Mouse (Mus musculus) gastrocnemius, adult 8-10 months (tissue): ENCODE results near the gene Cd93. TPM values are rescaled to one million over a fixed set of nuclear protein-coding genes. Genes with fewer than 3 reads are reported as not detected.

ENCODE experiments used
- DNase-seq, 2 experiments: peaks; one replicate each; pipeline ENCODE4 v3.0.0; 2022; ENCODE audit warnings: low spot score in 2 of 2
- total RNA-seq, 4 experiments: library from RNA; stranded (reverse); gene quantifications; 2 replicates each; pipeline ENCODE4 v1.2.4; 2022

Cd93 gene
- 10 to 100 TPM in 1 of 4 experiments, 1 to 10 TPM in 3; 7.4 to 12.5 (median 8.8) TPM for total RNA-seq

DNA sequence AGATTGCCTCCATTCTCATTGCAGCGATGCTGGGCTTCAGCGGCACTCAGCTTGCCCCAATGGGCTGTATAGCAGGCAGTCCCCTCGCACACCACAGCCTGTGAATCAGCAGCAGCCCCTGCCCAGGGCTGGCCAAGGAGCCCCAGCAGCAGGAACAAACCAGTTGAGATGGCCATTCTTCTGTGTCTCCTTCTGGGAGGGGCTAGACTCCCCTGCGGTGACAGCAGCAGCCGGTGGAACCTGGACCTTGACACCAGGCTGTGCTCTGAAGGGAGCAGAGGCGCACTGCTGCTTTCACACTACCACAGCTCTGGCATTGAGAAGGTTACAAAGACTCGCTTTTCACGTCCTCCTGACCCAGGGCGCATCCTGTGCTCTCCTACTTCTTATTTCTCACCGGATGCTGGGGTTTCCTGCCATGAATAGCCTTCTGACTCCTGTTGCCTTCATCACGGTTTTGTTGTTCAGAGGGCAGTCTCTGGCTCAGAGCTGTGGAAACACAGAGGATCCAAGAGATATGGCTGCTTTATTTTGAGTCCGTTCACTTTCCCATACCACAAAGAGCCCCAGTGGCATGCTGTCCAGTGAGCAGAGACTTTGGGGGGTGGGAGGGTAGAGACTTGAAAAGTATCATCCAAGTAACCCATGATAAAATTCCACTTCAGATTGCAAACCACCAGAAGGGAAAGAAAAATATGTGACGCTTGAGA, at the start of gene Cd93:
Gene Cd93 (minus strand): TSS at position 315 of the 710 bp plus-strand sequence.
- DNase-seq, result no peak

DNA sequence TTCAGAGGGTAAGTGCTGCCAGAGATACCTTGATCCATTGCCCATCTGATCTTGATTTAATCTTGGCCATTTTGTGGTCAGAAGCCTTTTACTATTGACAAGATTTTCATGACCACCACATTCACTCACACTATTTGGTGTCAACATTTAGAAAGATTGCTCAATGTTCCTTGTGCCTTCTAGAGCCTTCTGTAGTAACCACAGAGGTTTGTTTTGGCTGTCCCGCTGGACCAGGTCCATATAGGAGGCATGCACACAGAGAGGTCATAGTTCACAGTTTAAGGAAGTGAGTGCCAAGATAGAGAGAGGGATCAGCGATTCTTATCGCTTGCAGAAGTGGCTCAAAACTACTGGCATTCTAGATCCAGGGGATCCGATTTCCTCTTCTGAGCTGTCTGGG, 48.7 kb upstream of the Cd93 start:
- DNase-seq, result no peak

DNA sequence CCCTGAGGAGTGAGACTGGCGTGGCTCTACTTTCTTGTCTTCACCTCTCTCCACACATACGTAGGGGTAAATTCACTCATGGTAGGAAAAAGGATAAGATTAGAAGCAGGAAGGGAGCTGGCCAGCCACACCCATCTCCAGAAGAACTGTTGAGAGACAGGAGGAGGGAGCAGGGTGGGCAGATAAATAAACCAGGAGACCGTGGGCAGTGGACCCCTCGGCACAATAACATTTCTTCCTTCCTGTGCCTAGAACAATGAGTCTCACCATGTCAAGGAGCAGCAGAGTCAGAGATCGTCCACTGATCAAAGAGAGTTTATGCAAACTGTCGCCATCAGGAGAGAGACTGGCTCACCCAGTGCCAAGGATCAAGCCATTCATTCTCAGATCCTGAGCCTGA, 46.8 kb upstream of the Cd93 start:
- DNase-seq, result no peak

DNA sequence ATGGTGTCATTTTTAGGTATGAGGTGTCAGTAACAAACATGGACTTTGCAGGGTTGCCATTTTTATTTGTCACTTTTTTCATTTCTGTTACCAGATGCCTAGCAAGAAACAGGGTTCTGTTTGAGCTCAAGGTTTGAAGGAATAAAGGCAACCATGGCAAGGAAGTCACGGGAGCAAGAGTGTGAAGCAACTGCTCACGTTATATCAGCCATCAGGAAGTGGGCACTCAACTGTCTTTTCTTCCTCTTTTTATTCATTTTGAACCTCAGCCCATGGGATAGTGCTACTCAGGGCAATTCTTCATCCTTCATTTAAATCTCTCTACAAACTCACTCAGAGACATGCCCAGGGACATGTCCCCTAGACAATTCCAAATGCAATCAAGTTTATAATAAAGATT, 45.5 kb upstream of the Cd93 start:
- DNase-seq, result no peak

DNA sequence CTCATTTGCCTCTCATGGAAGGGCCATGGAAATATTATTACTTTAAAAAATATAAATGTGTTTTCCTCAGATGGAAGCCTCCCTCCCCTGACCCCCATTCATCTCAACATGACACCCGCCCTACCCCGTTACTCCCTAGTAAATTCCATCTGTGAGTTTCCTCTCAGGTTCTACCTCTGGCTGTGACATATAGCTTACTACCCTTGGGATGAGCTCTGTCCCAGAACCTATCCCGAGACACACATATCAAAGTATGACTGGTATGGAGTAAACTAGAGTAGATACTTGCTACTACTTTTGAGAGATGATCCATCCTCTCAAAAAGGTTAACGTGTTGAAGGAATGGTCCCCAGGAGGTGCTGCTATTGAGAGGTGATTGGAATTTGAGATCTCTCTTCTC, 42.2 kb upstream of the Cd93 start:
- no peak for DNase-seq

DNA sequence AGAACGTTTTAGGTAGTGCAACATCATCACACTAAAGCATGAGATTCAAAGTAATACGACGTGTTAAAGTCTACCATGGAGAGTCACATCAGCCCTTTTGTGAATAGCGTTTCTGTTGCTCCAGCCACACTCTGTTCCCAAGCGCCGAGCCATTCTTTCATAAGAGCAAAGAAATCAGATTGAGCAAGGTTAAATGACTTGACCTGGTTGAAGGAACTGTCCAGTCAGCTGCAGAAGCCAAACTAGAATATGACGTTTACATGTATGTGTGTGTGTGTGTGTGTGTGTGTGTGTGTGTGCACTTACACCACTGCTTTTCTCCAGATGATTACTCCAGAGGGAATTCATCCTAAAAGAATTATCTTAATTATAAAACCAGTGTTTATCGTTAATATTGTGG, 37.0 kb upstream of the Cd93 start:
- no peak for DNase-seq

DNA sequence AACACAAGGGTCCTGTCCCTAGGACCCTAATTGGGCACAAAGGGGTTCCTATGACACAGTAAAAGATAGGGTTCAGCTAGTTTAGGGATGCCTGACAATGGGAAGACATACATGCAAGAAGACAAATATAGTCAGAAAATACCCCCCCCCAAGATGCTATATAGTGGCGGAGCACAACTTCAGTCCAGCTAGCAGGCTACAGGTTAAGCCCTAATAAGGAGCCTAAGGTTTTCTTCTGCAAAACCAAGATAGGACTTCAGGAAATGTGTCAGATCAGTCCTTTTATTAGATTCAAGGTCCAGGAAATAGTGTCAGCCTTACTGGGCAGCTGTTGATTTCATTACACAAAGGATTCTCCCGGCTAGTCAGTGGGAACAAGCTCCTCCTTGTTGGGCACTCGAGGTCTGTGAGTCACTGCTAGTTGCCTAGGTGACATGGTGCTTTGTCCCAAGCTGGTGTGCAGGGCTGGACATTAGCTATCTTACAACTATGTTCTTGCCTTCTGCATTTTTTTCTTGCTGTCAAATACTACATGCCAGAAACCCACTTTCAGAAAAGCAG, 34.9 kb upstream of the Cd93 start:
- DNase-seq, result peak; percentile 61 to 62

DNA sequence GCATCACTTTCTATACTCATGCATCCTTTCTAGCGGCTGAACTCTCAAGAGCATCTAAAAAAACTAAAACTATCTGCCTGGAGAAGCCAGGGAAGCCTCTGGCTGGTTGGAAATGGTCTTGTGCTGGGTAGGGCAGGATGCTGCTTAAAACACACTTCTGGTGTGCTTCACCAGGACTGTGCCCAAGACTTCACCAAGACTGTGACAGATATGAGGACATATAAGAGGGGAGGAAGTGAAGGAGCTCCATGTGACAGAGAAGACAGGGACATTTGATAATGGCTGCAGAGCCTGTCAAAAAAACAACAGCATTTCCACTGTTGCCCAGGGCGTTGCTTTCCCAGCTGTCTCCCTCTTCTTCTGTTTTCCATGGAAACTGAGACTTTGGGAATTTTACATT, 34.0 kb upstream of the Cd93 start:
- DNase-seq, result no peak

DNA sequence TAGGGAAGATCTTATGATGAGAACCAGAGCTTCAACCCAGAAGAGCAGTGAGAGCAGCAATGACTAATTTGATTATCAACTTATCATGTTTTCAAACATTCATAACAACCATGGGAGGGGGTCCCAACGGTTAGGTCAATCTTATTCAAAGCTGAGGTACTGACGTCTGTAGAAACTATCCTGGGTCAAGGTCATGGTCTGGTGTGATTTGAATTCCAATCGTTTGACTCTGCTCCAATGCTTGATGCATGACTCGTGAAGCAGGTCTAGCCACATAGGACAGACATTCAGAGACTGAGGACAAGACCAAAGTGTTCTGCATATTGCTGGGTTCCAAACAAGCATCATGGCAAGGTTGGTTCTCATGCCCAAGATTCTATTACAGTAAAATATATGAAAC, 33.2 kb upstream of the Cd93 start:
- no peak for DNase-seq

DNA sequence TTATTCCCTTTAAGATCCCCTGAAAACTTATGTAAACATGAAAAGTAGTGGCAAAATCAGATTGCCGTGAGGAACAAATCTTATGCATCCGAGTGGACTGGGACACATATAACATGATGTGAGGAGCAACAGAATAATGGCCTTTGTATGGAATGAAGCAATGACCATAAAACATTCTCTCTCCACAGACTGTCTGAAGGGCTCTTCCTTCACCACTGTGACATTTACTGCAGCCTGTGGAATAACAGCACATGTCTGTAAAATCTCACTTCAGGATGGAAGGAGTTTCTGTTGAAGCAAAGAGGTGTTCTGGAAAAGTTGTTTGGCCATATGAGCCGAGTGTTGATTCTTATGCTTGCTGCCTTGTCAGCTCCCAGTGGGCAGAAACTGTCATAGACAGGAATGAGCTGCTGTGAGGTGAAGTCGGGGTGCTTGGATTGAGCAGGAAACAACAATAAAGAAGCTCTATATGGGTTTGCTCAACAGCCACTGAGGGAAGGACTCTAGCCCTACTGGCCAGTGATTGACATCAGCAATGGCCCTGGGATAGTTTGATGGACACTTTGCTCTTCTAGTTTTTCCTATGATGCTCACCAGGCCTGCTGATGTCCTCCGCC, 32.6 kb upstream of the Cd93 start:
- no peak for DNase-seq

DNA sequence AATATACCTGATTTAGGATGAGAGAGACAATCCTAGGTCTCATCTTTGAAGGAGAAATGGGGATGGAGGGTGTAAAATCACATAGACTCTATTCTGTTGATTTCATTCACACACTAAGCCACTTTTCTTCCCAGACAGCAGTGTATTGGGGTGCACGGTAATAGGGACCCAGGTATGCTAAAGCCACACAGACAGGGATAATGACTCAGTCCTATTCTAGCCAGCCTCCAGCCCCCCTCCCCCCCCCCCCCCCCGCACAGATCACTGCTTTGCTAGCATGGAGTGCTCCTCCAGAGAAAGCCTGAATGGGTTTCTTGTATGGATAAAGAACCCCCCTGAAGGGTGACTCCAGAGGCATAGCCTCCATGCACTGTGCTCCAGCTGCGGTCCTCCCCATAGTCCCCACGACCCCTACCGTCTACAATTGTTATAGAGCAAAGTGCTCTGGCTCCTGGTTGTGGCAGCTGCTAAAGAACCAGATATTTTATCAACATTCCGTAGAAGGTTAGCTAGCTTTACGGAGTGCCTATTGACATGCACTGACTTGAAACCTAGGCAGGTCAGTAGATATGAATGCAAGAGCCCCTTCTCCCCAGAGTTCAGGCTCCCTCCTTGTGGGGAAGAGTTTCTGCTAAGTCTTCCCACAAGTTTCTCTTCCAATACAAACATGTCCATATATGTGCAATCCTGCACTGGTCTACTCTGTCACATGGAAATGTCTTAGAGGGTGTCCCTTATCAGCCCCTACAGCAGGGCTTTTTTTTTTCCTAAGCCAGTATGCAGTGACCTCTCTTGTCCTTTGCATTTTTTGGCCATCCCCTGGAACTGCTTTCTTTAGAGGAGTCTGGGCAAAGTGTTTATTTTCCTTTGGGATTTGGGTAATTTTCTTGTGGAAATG, 26.2 kb upstream of the Cd93 start:
- DNase-seq, result no peak

DNA sequence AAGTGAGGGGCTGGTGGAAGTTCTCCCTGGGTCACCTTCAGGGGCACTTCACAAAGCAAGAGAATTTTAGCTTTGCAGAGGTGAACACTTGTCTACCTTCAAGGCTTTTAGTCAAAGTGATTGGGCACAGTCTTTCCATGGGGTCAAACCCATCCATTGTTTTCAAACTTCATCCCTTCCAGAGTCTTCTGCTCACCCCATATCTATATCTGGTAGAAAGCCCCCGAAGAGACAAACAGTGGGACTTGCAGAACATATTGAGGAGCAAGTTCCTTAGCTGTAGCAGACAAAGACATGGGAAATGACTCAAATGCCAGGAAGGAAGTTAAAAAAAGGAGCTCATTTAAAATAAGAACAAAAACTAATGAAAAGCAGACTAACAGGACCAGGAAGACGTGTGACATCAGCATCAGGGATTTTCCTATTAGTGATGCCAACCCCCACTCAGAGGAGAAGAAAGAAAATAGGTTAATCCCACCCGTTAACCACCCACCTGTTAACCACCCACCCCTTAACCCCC, 24.6 kb upstream of the Cd93 start:
- no peak for DNase-seq

DNA sequence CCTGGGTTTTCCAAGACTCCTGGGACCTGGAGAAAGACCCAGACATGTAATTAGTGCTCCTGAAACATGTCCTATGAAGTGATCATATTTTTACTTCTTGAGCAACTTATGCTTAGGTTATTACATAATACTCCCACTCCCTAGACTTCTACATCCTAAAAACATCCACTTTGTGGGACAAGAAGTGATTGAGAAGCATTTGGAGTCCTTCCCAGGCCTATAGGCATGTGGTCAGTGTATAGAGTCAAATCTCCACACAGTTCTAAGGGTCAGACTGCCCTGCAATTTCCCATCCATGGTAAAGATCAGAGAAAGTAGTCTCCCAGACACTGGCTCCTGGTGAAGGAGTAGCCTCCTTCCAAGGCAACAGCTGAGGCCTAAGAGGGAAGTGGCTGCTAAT, 12.0 kb upstream of the Cd93 start:
- no peak for DNase-seq

DNA sequence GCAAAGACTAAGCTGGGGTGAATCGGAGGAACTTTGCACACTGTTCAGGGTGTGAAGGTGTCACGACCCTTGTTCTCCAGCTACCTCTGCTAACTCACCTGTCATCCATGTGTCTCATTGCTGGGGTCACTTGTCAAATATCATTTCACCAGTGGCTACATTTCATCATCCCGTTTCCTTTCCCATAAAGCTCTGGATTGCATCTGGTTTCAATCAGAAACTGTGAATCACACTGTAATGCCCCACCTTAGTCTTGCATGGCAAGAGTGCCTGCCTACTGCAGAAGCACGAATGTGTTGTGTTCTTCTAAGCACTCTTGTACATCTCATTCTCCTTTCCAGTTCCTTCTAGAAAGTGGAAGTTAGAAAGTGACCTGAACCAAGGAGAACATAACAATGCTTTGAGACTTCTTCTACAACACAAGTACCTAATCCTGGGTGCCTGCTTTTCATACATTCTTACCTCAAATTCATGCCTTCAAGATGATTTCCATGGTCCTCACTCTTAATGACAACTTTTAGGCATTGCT, 10.7 kb upstream of the Cd93 start:
- DNase-seq, result no peak

DNA sequence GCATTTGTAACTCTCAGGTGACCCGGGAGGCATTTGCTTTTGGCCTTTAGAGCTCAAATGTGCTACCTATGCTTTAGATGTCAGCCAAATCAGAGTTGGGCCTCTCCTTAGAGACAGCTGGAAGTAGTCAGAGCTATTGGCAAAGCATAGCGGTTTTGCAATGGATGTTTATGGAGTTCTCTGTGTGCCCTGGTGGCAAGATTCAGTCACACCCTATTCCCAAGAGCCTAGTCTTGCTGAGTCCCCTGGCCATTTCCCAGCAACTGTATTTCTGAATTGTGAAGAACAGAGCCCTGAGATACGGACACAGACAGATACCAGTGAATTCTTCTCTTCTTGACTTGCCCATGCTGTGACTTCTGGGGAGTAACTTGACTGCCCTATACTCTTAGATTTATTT, 9.7 kb upstream of the Cd93 start:
- DNase-seq, result peak; percentile 29 to 40

DNA sequence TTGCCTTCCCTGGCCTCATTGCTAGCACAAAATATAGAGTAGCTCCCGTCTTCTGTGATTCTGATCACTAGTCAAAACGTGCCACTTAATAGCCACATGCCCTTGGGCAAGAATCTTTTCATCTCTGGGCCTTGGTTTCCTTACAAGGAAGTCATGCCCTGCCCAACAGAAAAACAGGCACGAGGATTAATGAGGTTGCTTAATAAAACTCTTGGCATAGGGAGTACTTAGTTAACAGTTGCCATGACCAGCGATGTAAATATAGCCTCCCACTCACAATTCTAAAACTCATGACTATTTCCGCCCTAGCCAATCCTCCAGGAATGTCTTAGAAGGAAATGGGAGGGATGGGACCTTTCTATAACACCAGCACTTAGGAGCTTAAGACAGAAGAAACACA, 8.1 kb upstream of the Cd93 start:
- no peak for DNase-seq

DNA sequence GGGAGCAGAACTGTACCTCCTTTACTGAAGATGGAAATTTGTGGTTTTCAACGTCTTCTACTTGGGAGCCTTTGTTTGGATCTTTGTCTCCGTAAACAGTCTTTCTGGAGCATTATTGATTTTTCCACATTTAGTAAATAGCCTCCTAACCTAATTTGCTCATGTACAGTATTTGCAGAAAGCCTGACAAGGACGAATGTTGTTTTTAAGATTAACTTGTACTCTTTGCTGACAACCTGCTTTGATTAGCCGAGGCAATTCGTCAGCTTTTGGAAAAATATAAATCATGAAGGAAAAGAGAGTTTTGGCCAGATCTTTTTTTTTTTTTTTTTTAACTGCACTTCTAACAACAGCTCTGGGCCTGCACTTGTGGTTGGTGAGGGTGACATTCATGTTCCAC, 7.3 kb upstream of the Cd93 start:
- no peak for DNase-seq

DNA sequence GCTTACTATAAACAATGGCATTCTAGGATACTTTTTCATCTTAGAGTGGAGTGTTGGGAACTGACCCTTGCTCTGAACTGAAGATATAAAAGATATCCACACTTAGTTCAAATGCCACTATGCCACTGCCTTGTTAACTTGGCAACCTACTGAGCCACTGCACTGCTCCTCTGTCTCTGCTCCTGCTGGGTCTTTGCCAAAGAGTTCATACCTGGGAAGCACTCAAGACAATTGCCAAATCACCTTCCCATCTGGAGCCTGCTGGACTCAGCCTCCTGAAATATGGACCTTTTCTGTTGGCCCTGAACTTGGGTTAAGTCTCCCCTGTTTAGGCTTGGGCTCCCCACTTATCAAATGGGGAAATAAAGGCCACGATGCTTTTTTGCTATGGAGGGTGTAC, 6.3 kb upstream of the Cd93 start:
- no peak for DNase-seq

DNA sequence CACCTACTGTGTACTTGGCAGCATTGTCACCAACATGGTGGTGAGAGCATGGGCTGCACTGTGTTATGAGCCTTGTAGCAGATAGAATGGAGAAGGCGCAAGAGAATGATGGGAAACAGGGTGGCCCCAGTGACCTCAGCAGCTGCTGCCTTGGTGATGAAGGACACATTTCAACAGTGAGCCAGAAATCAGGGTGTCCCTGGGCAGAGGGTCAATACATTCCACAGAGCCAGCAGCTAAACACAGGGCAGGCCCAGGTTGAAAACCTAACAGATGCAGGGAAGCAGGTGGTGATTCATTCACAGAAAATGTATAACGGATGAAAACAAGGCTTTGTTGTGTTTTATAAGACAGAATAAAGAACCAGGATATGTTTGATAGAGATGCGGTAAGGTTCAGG, 3.1 kb upstream of the Cd93 start:
- no peak for DNase-seq

DNA sequence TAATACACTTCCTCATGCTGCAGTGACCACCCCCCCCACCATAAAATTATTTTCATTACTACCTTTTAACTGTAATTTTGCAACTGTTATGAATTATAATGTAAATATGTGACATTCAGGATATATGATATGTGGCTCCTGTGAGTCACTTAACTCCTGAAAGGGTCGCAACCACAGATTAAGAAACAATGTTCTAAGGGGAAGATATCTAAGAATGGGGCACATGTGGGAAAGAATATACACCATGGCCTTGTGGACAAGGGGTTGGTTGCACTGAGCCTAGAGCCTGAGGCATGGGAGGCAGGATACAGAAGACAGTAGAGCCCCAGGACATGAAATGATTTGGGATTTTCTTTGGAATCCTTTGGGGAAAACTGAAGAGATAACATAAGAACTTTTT, 2.3 kb upstream of the Cd93 start:
- DNase-seq, result no peak

DNA sequence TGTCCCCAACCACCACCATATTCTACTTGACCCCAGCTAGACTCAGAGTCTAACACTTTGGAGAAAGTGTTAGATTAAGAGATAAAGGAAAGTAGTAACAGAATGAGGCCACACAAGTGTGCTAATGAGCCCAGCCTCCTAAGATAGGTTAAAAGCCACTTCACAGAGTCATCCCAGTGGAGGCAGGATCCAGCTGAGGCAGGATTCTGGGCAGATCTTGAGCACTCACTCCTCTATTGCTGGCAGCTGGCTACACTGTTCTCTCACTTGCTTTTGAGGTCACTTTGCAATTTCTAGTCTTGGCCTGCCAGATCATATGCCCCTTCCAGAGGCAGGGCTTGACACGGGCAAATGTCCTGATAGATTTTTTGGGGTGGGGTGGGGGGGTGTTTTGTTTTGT, 1.1 kb upstream of the Cd93 start:
- DNase-seq, result no peak

DNA sequence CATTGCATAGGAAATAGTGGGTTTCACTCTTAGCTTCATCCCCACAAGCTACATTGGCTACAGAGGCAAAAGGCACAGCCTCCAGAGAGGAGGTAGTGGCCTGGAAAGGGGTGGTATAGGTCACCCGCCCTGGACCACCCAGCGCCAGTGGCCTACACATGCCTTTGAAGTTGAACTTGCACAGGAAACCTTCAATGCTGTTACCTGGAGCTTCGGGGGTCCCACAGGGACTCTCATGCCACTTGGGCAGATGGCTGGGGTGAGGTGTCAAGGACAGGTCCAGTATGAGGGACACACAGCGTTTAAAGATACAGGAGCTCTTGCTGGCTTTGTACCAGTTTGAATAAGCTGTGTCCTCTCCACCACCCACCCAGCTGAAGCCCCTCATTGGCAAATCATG, 653 bp downstream of the Cd93 start:
- no peak for DNase-seq
